Mouse (Mus musculus) cortical plate, adult 2 months (tissue): Measurements from ENCODE around the gene Plekhg5. TPM values are rescaled to one million over a fixed set of nuclear protein-coding genes. Genes with fewer than 3 reads are reported as not detected.

Experiments
- H3K27ac ChIP-seq: fragments of 200-500 bp; 2 replicates; pipeline ENCODE4 v1.5.1; 2012; ENCODE audit warnings: low read length, control low read depth, inconsistent platforms; ENCODE audit not compliant: insufficient read depth
- H3K4me1 ChIP-seq: fragments of 200-500 bp; 2 replicates; pipeline ENCODE4 v1.6.1; 2011; ENCODE audit warnings: low read length; ENCODE audit not compliant: control insufficient read depth, insufficient read depth
- H3K4me3 ChIP-seq: fragments of 200-500 bp; 2 replicates; pipeline ENCODE4 v1.5.1; 2011; ENCODE audit warnings: mild to moderate bottlenecking, low read length, control low read depth; ENCODE audit not compliant: insufficient read depth
- CTCF ChIP-seq: fragments of 200-500 bp; IDR thresholded peaks from 2 replicates; pipeline ENCODE4 v1.5.1; 2011; ENCODE audit warnings: mild to moderate bottlenecking, control low read depth, low read length; ENCODE audit not compliant: insufficient read depth; ENCODE audit errors: extremely low read depth
- POLR2A ChIP-seq: fragments of 200-500 bp; IDR thresholded peaks from 2 replicates; pipeline ENCODE4 v1.6.1; 2011; ENCODE audit warnings: mild to moderate bottlenecking, low read length, control low read depth; ENCODE audit not compliant: insufficient read depth; ENCODE audit errors: extremely low read depth
- polyA plus RNA-seq: library from polyadenylated mRNA; depleted of rRNA; stranded (reverse); fragments of >200 nt; gene quantifications from 2 replicates; pipeline ENCODE4 v1.2.3, GENCODE M21; 2012

The Plekhg5 gene
- polyA plus RNA-seq, 1 experiment: 59.9 TPM

DNA sequence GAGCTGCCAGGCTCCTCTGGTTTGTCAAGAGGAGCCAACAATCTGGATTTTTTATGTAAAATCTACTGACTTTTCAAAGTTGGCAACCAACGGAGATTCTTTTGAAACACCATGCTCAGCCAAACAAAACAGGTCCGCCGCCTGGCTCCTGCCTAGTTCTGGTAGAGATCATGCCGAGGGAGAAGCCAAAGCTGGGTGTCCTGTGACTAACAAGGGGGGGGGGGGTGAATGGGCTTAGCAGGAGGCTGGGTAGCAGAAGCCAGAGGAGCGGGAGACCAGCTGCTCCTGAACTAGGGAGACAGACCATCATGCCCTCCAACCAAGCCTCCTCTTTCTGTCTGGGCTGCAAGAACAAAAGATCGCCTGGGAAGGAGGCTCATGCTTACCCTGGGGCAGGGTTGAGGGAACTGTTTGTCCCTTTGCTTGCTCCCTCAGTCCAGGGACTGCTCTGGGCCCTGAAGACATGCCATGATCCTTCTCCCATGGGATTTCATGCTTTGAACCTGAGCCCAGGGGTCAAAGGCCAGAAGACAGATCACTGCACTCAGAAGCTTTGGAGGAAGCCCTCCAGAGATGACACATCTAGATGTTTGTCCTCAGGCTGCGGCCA is 11.4 kb downstream of the Plekhg5 start:
- Histone ChIP-seq H3K4me1 (no peaks in the 10 kb centered on the region), H3K27ac (no peak overlapping the region), H3K4me3 (no peak overlapping the region)
- TF ChIP-seq POLR2A (no peak), CTCF (no peak)

- H3K4me3 ChIP-seq: no peak overlapping the region
- H3K27ac ChIP-seq: no peak overlapping the region
- TF ChIP-seq POLR2A (no peak), CTCF (no peak)
- H3K4me1 ChIP-seq: peaks cover 2% of the 10 kb centered on the region; the same call in 1 of the 2 replicates
Observed at GRCm38 (mm10) chr4:152084616-152085015, 12.3 kb downstream of the Plekhg5 start.

GRCm38 (mm10) chr4:152086505-152087210 is 14.4 kb downstream of the Plekhg5 start:
- Histone ChIP-seq H3K27ac (peak overlapping the region; percentile 97), H3K4me1 (peaks cover 5% of the 10 kb centered on the region; the same call in 1 of the 2 replicates), H3K4me3 (peak overlapping the region; percentile 94)
- TF ChIP-seq POLR2A (no peak), CTCF (no peak)

DNA sequence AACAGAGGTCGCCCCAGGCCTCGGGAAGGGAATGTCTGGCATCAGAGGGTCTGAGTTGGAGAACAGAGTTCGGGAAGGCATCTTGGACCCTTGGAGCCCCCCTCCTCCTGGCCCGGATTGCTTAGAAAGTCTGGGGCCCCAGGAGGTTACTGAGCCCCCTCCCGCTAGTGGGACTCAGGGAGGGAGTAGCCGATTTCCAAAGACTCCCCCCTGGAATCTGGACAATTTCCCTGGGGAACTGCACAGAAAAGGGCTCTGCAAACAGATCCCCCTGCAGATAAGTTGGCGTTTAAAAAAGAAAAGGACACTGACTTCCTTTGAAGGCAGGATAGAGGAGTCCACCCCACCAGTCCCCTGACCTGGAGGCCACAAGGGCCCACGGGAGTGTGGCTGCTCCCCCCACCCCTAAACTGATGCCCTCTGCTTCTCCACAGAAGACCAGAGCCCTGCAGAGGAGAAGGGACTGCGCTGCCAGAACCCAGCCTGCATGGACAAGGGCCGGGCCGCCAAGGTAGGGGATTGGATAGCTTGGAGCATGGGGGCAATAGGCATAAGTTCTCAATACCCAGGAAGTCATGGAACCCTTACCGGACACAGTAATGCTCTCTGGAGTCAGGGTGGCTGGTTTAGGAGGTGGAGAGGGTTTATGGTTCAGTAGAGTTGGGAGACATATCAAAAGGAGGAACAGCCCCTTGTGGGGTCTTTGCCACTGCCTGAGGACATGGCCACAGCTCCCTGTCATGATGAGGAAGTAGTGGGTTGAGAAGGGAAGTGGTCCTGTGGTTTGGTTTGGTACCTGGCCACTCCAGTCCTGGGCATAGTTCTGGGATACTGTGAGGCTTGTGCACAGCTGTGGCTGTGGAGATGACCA is 15.1 kb downstream of the Plekhg5 start:
- Histone ChIP-seq H3K4me3 (peak overlapping the region; percentile 94), H3K4me1 (peaks cover 5% of the 10 kb centered on the region; the same call in 1 of the 2 replicates), H3K27ac (peak overlapping the region; percentile 97)
- no peak for TF ChIP-seq POLR2A
- TF ChIP-seq CTCF: no peak

GRCm38 (mm10) chr4:152088133-152088532 is 15.8 kb downstream of the Plekhg5 start:
- Histone ChIP-seq H3K27ac (peak overlapping the region; percentile 90), H3K4me1 (peaks cover 5% of the 10 kb centered on the region; the same call in 1 of the 2 replicates), H3K4me3 (peak overlapping the region; percentile 94)
- TF ChIP-seq POLR2A (no peak), CTCF (no peak)

DNA sequence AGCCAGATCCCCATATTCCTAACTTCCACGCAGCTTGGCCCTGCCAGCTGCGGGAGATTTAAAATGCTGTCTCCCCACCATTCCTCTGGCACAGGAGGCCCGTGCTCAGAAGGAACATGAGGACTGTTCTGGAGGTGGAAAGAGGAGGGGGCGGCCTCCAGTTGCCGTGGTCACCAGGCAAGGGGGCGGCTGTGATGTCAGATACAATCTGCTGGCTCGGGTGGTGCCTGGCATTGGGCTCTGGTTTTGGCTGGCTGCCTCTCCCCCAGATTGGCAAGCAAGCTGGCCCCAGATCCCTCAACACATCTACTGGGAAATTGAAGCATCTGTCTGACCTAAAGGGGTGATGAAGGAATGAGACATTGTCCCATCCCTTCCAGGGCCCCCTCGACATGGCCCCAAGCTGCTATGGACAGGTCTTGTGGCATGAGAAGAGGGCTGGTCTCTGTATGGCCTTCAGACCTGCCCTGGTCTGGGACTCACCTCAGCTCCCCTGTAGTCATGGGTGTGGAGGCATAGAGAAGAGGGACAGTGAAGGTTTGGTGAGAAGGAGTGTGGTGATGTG is 16.3 kb downstream of the Plekhg5 start:
- Histone ChIP-seq H3K27ac (peak overlapping the region; percentile 90), H3K4me3 (peak overlapping the region; percentile 94), H3K4me1 (peaks cover 5% of the 10 kb centered on the region; the same call in 1 of the 2 replicates)
- TF ChIP-seq CTCF (no peak), POLR2A (peak; percentile 46; the same call in 1 of the 2 replicates)

DNA sequence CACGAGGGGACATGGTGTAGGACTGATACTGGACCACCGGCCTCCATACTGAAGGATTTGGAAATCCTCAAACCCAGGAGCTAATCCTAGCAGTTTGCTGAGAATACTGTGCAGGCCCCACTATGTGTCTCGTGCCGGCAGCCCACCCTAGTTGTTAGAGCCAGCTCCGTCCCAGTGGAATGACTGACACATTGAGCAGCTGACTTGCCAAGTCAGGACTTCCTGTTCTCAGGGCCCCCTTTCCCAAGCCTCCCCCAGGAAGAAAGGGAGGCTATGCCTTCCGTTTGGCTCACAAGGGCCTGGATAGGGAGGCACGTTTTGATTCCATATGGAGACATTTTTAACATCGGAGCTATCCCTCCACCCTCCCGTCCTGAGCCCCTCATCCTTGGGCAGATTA is 17.9 kb downstream of the Plekhg5 start:
- no peak overlapping the region for H3K27ac ChIP-seq
- peaks cover 5% of the 10 kb centered on the region; the same call in 1 of the 2 replicates for H3K4me1 ChIP-seq
- no peak for TF ChIP-seq CTCF
- TF ChIP-seq POLR2A: no peak
- H3K4me3 ChIP-seq: 0 out of 2 replicates have a peak overlapping the region, but pooled peaks have one; percentile 8

DNA sequence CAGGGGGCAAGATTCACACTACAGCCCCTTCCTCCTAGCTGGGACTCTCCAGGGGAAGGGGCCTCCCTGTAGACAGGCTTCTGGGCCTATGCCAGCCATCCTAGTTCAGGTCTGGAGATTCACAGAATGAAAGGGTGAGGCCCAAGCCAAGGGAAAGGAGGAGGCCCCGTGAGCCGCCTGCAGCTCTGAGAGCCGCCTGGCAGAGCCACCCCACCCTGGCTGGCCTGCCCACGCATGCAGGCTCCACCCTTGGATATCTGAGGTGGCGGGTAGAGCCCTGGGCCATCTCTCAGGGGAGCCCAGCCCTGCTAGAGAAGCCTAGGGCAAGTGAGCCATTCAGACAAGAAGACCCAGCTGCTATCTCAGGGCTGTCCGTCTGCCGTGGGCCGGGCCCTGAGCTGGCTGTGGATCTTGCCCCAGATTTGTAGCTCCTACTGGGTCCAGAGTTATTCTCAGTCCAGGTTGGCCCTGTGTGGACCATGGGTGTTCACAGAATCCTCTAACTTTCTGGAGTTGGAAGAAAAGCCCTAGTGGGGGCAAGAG is 20.5 kb downstream of the Plekhg5 start:
- peak overlapping the region; percentile 25; the same call in 1 of the 2 replicates for H3K27ac ChIP-seq
- H3K4me3 ChIP-seq: no peak overlapping the region
- H3K4me1 ChIP-seq: peaks cover 5% of the 10 kb centered on the region; the same call in 1 of the 2 replicates
- TF ChIP-seq CTCF (no peak), POLR2A (no peak)

DNA sequence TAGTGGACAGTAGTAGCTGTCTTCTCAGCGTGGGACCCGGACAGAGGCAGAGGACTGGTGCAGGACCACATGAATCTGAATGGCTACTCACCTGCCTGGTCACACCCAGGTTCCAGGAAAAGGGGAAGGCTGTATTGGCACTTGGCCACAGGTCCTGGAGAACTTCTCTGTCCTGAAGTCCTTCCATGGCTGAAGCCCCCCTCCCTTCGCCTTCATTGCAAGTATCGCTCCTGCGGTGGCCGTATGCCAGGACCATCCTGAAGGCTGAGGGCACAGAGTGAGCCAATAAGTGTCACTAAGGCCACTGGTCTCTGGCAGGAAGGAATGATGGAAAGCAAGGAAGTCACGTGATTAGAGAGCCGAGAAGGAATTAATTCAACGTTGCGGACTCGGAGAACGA is 21.9 kb downstream of the Plekhg5 start:
- Histone ChIP-seq H3K4me3 (no peak overlapping the region), H3K27ac (no peak overlapping the region), H3K4me1 (peaks cover 4% of the 10 kb centered on the region; the same call in 1 of the 2 replicates)
- no peak for TF ChIP-seq CTCF
- TF ChIP-seq POLR2A: no peak
